Mouse (Mus musculus) ES-E14 (cell line): Measurements from ENCODE around the gene Fam173a. TPM values are rescaled to one million over a fixed set of nuclear protein-coding genes. Genes with fewer than 3 reads are reported as not detected.

ENCODE experiments used
- DNase-seq: peaks from one replicate; pipeline ENCODE4 v3.0.0-alpha.2; 2013; ENCODE audit warnings: low read depth, low spot score
- H3K27ac ChIP-seq: 2 replicates; pipeline ENCODE4 v1.5.1; 2012; ENCODE audit warnings: low read depth, mild to moderate bottlenecking, low read length, moderate library complexity, mixed read lengths; ENCODE audit not compliant: poor library complexity, insufficient read depth, severe bottlenecking
- H3K36me3 ChIP-seq: 2 replicates; pipeline ENCODE4 v1.6.1; 2012; ENCODE audit warnings: mild to moderate bottlenecking, low read length, moderate library complexity, mixed read lengths; ENCODE audit not compliant: control insufficient read depth, poor library complexity, insufficient read depth, severe bottlenecking
- H3K4me1 ChIP-seq, 2 experiments: fragments of 150-350 bp in 1 of 2; sonication (generic) in 1 of 2; 2 replicates each; pipeline ENCODE4 v1.6.1; 2012; ENCODE audit warnings: low read length in 2 of 2, mild to moderate bottlenecking in 1 of 2, mixed read lengths in 1 of 2; ENCODE audit not compliant: control insufficient read depth in 2 of 2, insufficient read depth in 2 of 2, poor library complexity in 1 of 2
- H3K4me3 ChIP-seq, 2 experiments: fragments of 150-350 bp in 1 of 2; sonication (generic) in 1 of 2; 2 replicates each; pipeline ENCODE4 v1.5.1; 2012; ENCODE audit warnings: low read length in 2 of 2, low read depth in 1 of 2, mild to moderate bottlenecking in 1 of 2, mixed read lengths in 1 of 2; ENCODE audit not compliant: insufficient read depth in 1 of 2, poor library complexity in 1 of 2, severe bottlenecking in 1 of 2
- H3K9ac ChIP-seq: 2 replicates; pipeline ENCODE4 v1.6.1; 2012; ENCODE audit warnings: low read depth, mild to moderate bottlenecking, low read length, mixed read lengths; ENCODE audit not compliant: poor library complexity, insufficient read depth, severe bottlenecking
- H3K9me3 ChIP-seq: fragments of 150-350 bp; sonication (generic); 2 replicates; pipeline ENCODE4 v1.6.1; 2012; ENCODE audit warnings: low read depth, mild to moderate bottlenecking, low read length; ENCODE audit not compliant: control insufficient read depth, insufficient read depth
- CHD2 ChIP-seq: IDR thresholded peaks from 2 replicates; pipeline ENCODE4 v1.6.1; 2014; ENCODE audit warnings: mild to moderate bottlenecking, low read depth, low read length, inconsistent platforms
- HCFC1 ChIP-seq: IDR thresholded peaks from 2 replicates; pipeline ENCODE4 v1.6.1; 2012; ENCODE audit warnings: low read length, inconsistent platforms, borderline replicate concordance; ENCODE audit not compliant: insufficient read depth
- MAFK ChIP-seq: IDR thresholded peaks from 2 replicates; pipeline ENCODE4 v1.6.1; 2014; ENCODE audit warnings: mild to moderate bottlenecking, low read depth, low read length, inconsistent platforms; ENCODE audit not compliant: insufficient read depth
- ZC3H11A ChIP-seq: IDR thresholded peaks from 2 replicates; pipeline ENCODE4 v1.6.1; 2012; ENCODE audit warnings: low read depth, mild to moderate bottlenecking, inconsistent platforms, low read length, borderline replicate concordance
- ZNF384 ChIP-seq: IDR thresholded peaks from 2 replicates; pipeline ENCODE4 v1.6.1; 2012; ENCODE audit warnings: low read depth, low read length, inconsistent platforms
- in situ Hi-C, 2 experiments: fragments of 600-800 bp; cut with MboI; formaldehyde crosslinking; loops; one replicate each; pipeline ENCODE4 v1.15.1; 2025; ENCODE audit warnings: low sequenced_read_pairs in 2 of 2, inconsistent platforms in 1 of 2; ENCODE audit not compliant: unreplicated experiment in 2 of 2
- total RNA-seq: library from RNA; depleted of rRNA; stranded (reverse); fragments of 300-350 nt; gene quantifications from 2 replicates; pipeline ENCODE4 v1.2.3, GENCODE M21; 2012

Fam173a gene
- total RNA-seq, 1 experiment: 32.8 TPM

DNA sequence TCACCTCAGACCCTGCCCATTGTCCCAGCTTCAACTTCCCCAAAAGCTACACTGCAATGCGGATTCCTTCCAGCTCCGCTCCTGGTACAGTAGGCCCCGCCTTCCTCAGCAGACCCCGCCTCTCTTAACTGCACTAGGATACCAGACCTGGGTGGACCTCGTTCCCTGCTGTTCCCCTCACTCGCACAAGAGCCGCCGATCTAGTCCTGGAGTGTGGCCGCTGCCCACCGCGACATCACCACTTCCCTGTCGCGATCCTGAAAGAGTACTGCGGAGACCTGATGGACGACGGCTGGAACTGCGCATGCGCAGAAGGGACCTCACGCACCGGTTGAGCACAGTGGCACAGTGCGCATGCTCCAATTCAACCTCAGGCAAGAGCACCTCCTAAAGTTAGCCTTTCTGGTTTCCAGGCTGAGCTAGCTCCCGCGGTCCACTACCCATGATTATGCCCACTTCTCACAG is 7.4 kb downstream of the Fam173a start, which contains the start of gene Haghl:
Gene Haghl, minus strand, starts transcription at position 393 of the 465 bp plus-strand sequence.
- Histone ChIP-seq H3K27ac (peak within 1 kb of the TSS; percentile 61), H3K4me3 (peak within 1 kb of the TSS; percentile 73 to 89), H3K36me3 (peaks cover 26% of the 10 kb centered on the region), H3K4me1 (peaks cover 3 to 5% of the 10 kb centered on the region in 2 experiments; a peak in 1 of 4 replicates), H3K9me3 (no peaks in the 10 kb centered on the region), H3K9ac (peak within 1 kb of the TSS; percentile 81)
- TF ChIP-seq HCFC1 (no peak; the same call in 1 of the 2 replicates), ZNF384 (no peak), CHD2 (no peak), MAFK (no peak), ZC3H11A (no peak)
- peak; percentile 96 for DNase-seq
- in situ Hi-C loops: no loop called here

DNA sequence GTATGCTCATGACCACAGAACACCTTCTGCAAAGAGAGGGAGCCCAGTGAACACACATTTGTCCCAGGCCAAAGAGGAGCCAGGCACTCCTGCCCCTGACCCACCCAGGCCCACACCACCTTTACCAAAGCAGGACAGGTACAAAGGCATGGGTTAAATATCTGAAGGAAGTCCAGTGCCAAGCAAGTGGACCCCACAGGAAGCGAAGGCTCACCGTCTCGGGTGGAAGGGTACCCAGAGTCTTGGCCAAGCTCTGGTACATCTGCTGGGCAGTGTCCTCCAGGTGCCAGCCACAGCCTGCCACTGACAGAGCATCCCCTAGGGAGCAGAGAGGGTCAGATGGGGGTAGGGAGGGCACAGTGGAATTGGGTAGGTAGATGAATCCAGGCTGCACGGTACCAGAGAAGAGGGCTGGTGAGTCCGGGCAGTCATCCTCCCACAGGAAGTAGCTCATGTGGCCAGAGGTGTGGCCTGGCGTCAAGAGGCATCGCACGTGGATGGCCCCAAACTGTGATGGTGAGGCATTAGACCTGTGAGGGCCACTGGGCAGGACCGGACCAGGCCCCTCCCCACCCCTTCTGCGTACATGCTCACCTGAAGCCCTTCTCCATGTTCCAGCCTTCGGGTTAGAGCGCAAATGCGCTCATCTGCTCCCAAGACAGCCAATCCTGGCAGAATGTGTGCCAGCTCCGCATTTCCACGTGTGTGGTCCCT is 8.7 kb downstream of the Fam173a start:
- H3K36me3 ChIP-seq: peaks cover 36% of the 10 kb centered on the region
- H3K9me3 ChIP-seq: no peaks in the 10 kb centered on the region
- H3K27ac ChIP-seq: no peak overlapping the region
- TF ChIP-seq CHD2 (no peak), ZNF384 (no peak), MAFK (no peak), HCFC1 (no peak), ZC3H11A (no peak)
- peaks cover 3 to 5% of the 10 kb centered on the region in 2 experiments; a peak in 1 of 4 replicates for H3K4me1 ChIP-seq
- in situ Hi-C loops: no loop called here
- no peak overlapping the region for H3K9ac ChIP-seq
- no peak overlapping the region for H3K4me3 ChIP-seq
- no peak for DNase-seq

DNA sequence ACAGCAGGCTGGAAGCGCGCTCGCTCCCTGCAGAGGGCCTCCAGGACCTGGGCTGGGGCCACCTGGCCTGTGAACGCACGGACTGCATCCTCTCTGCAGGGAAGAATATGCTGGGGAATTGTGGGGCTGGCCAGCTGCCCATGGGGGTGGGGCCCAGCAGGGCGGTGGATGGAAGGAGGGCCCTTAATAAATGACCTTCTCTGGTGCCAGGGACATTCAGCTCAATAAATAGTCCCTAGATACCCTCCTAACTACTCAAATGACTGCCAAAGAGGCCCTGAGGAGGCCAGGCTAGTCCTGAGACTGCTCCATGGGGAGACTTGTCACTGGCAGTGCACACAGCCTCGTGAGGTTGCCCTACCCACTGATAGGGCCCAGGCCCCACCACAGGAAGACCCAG is 9.6 kb downstream of the Fam173a start:
- Histone ChIP-seq H3K4me1 (peaks cover 3 to 5% of the 10 kb centered on the region in 2 experiments; a peak in 1 of 4 replicates), H3K9me3 (no peaks in the 10 kb centered on the region), H3K9ac (no peak overlapping the region), H3K36me3 (peaks cover 38% of the 10 kb centered on the region), H3K27ac (no peak overlapping the region), H3K4me3 (no peak overlapping the region)
- in situ Hi-C loops: no loop called here
- DNase-seq: no peak
- TF ChIP-seq HCFC1 (no peak), MAFK (no peak), ZC3H11A (no peak), ZNF384 (no peak), CHD2 (no peak)

DNA sequence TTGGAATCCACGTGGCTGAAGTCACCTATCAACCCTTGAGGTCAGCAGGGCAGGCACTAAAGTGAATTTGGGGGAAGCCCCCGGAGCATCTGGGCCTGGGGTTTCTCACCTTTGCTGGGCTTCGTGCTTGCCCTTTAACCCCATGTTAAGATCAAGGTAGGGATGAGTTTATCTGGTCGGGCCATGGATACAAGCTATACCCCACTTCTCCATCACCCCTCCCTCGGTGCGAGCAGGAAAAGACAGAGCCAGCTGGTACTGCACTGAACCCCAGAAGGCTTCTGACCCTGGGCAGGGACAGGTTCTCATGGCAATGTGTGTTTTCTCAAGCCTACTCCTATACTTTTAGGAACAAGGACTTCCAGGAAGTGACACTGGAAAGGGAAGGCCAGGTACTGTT is 11.4 kb downstream of the Fam173a start:
- Histone ChIP-seq H3K27ac (no peak overlapping the region), H3K9ac (no peak overlapping the region), H3K4me1 (peaks cover 3 to 5% of the 10 kb centered on the region in 2 experiments; a peak in 1 of 4 replicates), H3K9me3 (no peaks in the 10 kb centered on the region), H3K36me3 (peaks cover 45% of the 10 kb centered on the region), H3K4me3 (no peak overlapping the region)
- TF ChIP-seq ZNF384 (no peak), ZC3H11A (no peak), HCFC1 (no peak), MAFK (no peak), CHD2 (no peak)
- DNase-seq: no peak
- in situ Hi-C loops: no loop called here
